Mouse (Mus musculus) embryonic facial prominence, embryonic 11.5 days (tissue): ENCODE measurements at regions not wholly inside any gene's neighbourhood (a gene's known extent, or its start where the extent isn't known, plus 50 kb on each side); places are given as distances from the start of the nearest gene placed in this dataset.

Experiments
- ATAC-seq: fragments of 200-750 bp; cut with Nextera tagmentation; replicated peaks from 2 replicates; pipeline ENCODE4 v1.8.0; 2017; ENCODE audit warnings: low read depth; ENCODE audit not compliant: insufficient number of reproducible peaks, low FRiP score, low TSS enrichment
- DNase-seq: peaks from one replicate; pipeline ENCODE4 v3.0.0-alpha.2; 2015; ENCODE audit warnings: low spot score
- H3K27ac ChIP-seq: fragments of 300-500 bp; sonication (generic); replicated peaks from 2 replicates; pipeline ENCODE4 v1.5.1; 2014; ENCODE audit warnings: mild to moderate bottlenecking, low read depth, low read length, control low read depth
- H3K27me3 ChIP-seq: fragments of 300-500 bp; sonication (generic); 2 replicates; pipeline ENCODE4 v1.6.1; 2014; ENCODE audit warnings: mild to moderate bottlenecking, low read length, moderate library complexity, mixed read lengths; ENCODE audit not compliant: control insufficient read depth, insufficient read depth
- H3K36me3 ChIP-seq: fragments of 300-500 bp; sonication (generic); replicated peaks from 2 replicates; pipeline ENCODE4 v1.6.1; 2014; ENCODE audit warnings: low read depth, mild to moderate bottlenecking, low read length, moderate library complexity, mixed read lengths; ENCODE audit not compliant: control insufficient read depth, insufficient read depth
- H3K4me1 ChIP-seq: fragments of 300-500 bp; sonication (generic); 2 replicates; pipeline ENCODE4 v1.6.1; 2014; ENCODE audit warnings: low read length, mixed read lengths; ENCODE audit not compliant: control insufficient read depth, insufficient read depth
- H3K4me2 ChIP-seq: fragments of 300-500 bp; sonication (generic); 2 replicates; pipeline ENCODE4 v1.6.1; 2014; ENCODE audit warnings: low read depth, mild to moderate bottlenecking, control low read depth, low read length, moderate library complexity
- H3K4me3 ChIP-seq: fragments of 300-500 bp; sonication (generic); 2 replicates; pipeline ENCODE4 v1.5.1; 2014; ENCODE audit warnings: low read depth, low read length, control low read depth
- H3K9ac ChIP-seq: fragments of 300-500 bp; sonication (generic); replicated peaks from 2 replicates; pipeline ENCODE4 v1.6.1; 2014; ENCODE audit warnings: mild to moderate bottlenecking, control low read depth, low read length
- H3K9me3 ChIP-seq: fragments of 300-500 bp; sonication (generic); replicated peaks from 2 replicates; pipeline ENCODE4 v1.6.1; 2016; ENCODE audit warnings: mild to moderate bottlenecking, low read length, inconsistent platforms, mixed read lengths; ENCODE audit not compliant: control insufficient read depth
- WGBS: fragments of 180-500 bp; shearing (Covaris S2); extraction: QIAGEN DNeasy Blood & Tissue Kit; methylation state at CpG from one replicate; pipeline ENCODE4 v1.1.7; 2014; 5-methylcytosine and 5-hydroxymethylcytosine counted together

DNA sequence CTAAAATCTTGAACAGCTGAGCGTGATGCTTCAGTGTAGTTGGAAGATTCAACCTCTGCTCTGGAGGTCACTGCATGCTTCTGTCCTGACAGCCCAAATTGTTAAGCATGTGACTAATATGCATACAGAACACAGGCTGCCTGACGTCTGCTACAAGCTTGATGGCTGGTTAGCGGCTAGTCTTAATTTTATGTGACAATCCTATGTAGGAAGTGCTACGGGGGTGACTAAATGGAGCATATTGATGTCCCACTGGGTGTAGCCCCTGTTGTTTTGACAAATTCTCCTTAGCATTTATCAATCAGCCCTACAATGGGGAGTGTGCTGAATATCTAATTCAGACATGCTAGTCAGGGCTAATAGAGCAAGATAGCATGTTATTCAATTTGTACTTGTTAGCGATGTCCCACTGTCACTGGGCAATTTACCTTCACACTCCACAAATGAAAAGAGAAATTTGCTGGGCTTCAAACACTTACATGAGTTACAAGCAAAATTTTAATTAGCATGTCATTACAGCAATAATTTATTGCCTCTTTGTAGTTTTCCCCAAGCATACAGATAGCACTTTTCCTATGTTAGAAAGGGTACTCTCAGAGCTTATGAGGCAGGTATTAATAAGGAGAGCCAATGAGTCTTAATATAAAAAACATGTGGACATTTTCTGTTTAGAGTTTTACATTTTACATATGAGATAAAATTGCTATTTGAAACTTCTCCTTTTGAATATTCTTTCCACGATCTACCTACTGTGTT is 188.3 kb upstream of the Isl1 start:
- no peaks in the 10 kb centered on the region for H3K36me3 ChIP-seq
- no peaks in the 10 kb centered on the region for H3K9me3 ChIP-seq
- ATAC-seq (peak; percentile 62; the same call in 1 of the 2 replicates), DNase-seq (no peak)
- H3K4me1 ChIP-seq, result no peaks in the 10 kb centered on the region
- H3K27me3 ChIP-seq, result no peaks in the 10 kb centered on the region
- H3K9ac ChIP-seq, result no peak overlapping the region
- no peak overlapping the region for H3K4me2 ChIP-seq
- 55% methylated on average over 6 of the region's 6 CpGs for WGBS
- H3K4me3 ChIP-seq, result no peak overlapping the region
- H3K27ac ChIP-seq, result no peak overlapping the region

DNA sequence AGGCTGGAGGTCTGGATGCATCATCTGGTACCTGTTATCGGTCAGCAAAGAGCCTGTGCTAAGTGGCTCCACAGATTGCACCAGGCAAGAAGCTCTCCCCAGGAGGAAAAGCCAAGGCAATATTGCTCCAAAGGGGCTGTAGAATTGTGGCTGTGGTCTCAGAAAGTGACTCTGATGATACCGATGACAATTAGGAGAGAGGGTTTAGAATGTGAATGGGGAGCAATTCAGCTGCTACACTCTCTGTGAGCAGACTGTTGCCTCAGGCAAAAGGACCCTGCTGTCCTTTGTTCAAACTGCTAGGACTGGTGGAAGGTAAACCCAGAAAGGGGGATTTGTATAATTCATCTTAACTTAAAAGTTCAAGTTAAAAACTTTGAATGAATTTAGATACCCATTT is 186.2 kb upstream of the Isl1 start:
- Histone ChIP-seq H3K27ac (no peak overlapping the region), H3K9ac (no peak overlapping the region), H3K27me3 (no peaks in the 10 kb centered on the region), H3K4me1 (no peaks in the 10 kb centered on the region), H3K4me2 (no peak overlapping the region), H3K9me3 (no peaks in the 10 kb centered on the region), H3K4me3 (no peak overlapping the region), H3K36me3 (no peaks in the 10 kb centered on the region)
- WGBS, result 9% methylated on average over 2 of the region's 2 CpGs
- DNase-seq (peak; percentile 36), ATAC-seq (no peak; the same call in 1 of the 2 replicates)

DNA sequence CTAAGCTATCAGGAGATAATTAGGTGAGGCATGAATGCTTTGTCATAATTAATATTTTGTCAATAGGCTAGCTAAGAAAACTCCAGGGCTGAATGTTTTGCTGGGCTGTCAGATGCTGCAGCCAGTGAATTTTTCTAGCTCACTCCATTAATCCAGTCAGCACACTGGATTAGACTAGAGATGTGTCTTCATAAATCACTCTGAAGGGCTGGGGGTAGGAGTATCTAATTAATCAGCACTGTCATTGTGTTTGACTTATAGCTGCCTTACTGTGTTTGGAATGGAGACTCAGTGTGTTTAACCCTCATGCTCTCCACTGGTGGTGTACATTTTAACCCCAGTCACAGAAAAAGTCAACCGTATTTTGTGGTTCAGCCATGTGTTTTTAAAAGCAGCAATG is 179.9 kb upstream of the Isl1 start:
- Histone ChIP-seq H3K4me3 (no peak overlapping the region), H3K9ac (no peak overlapping the region), H3K27ac (no peak overlapping the region), H3K4me1 (no peaks in the 10 kb centered on the region), H3K4me2 (no peak overlapping the region), H3K9me3 (no peaks in the 10 kb centered on the region), H3K27me3 (no peaks in the 10 kb centered on the region), H3K36me3 (no peaks in the 10 kb centered on the region)
- DNase-seq (no peak), ATAC-seq (no peak)
- 80% methylated on average over 1 of the region's 1 CpGs for WGBS

DNA sequence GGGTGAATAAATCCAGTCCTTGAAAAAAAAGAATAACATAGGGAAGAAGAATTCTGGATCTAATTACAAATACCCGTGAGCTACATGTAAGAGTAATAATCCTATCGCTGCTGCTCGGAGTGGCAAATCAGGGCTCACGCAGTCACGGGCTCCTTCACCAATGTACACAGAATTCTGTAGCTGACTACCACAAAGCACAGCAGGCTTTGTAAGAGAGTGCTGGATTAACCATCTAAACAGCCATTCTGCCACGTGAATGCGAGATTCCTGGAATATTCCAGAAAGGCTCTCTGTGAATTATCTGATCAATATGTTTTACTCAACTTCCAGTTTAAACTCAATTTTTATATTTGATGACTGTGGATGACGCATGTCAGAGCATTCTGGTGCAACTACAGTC is 165.1 kb upstream of the Isl1 start:
- H3K9ac ChIP-seq, result no peak overlapping the region
- H3K27ac ChIP-seq, result no peak overlapping the region
- H3K4me3 ChIP-seq, result no peak overlapping the region
- no peaks in the 10 kb centered on the region for H3K36me3 ChIP-seq
- WGBS, result 66% methylated on average over 8 of the region's 8 CpGs
- H3K27me3 ChIP-seq, result no peaks in the 10 kb centered on the region
- no peak for DNase-seq
- H3K4me2 ChIP-seq, result no peak overlapping the region
- no peaks in the 10 kb centered on the region for H3K4me1 ChIP-seq
- ATAC-seq, result no peak
- H3K9me3 ChIP-seq, result no peaks in the 10 kb centered on the region

DNA sequence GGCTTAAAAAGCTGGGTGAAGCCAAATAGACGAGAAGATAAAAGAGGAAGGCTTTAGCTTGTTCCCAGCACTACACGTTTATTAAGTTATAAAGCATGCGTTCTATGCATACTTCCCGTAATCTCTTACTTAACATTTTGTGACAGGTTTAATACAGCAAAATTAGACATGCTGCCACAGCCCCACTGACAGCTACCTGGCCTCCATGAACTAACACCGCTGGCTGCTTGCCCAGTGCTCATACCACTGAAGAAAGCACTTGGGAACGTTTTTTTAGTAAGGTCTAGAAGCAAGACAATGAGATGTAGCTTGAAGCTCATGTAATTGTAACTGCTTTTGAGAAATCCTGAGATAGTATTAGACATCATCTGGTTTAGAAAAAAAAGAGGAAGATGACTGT is 152.3 kb upstream of the Isl1 start:
- no peak for DNase-seq
- Histone ChIP-seq H3K4me2 (no peak overlapping the region), H3K9me3 (no peaks in the 10 kb centered on the region), H3K27ac (no peak overlapping the region), H3K9ac (no peak overlapping the region), H3K27me3 (no peaks in the 10 kb centered on the region), H3K4me1 (no peaks in the 10 kb centered on the region), H3K36me3 (no peaks in the 10 kb centered on the region), H3K4me3 (no peak overlapping the region)
- ATAC-seq, result no peak
- WGBS, result 76% methylated on average over 6 of the region's 6 CpGs

DNA sequence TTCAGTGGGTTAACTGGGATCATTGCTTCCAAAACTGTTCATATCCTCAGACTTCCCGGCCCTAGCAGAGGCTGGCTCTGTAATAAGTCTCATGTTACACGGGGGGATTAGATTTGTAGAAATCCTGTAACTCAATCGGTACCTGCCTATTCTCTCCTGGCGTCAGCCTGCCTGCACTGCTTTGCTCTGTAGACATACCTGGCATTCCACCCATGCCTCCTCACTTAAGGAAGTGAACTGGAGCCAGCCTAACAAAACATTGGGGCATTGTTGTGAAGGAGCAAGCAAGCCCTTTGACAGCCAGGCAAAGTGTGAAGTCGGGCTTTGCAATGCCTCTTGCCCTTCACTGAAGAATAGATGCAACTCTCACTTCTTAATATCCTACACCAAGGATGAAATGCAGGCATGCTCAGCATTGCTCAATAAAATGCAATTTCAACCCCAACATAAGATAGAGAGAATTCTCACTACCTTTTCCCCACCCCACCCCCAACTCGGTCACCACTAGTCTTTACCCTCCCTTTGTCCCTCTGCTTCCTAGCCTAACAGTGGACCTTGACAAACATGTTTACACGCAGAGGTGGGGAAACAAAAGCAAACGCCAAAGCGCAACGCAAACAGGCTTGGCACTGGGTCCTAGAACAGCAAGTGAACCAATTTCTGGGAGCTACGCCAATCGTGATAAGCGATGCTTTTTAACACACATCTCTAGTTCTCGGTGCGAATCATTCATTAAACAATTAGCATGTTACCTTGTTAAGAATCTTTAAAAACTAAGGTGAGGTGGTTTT is 133.9 kb upstream of the Isl1 start:
- DNase-seq, result peak; percentile 54
- no peaks in the 10 kb centered on the region for H3K36me3 ChIP-seq

DNA sequence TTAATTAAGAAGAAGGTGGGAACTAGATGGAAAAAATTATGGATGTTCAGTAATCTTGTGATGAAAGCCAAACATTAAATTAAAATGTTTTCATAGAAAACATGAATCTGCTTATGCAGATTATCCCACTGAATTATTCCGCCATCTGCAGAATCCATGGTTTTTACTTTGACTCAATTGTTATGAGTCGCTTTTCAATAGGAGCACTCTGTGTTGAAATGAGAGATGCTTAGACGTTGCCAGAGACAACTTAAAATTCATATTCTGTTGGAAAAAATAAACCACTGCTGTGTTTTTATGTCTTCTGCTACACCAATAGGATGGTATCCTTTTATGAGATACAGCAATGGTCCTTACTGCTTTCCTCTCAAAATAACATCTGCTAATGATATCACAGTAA is 108.3 kb upstream of the Isl1 start:
- Histone ChIP-seq H3K27ac (no peak overlapping the region), H3K4me2 (no peak overlapping the region), H3K36me3 (no peaks in the 10 kb centered on the region), H3K9me3 (no peaks in the 10 kb centered on the region), H3K4me3 (no peak overlapping the region), H3K9ac (no peak overlapping the region), H3K27me3 (no peaks in the 10 kb centered on the region), H3K4me1 (no peaks in the 10 kb centered on the region)
- WGBS, result 83% methylated on average over 3 of the region's 3 CpGs
- ATAC-seq, result no peak
- no peak for DNase-seq

More for the DNA sequence above, 133.9 kb upstream of the Isl1 start:
- Histone ChIP-seq H3K9ac (no peak overlapping the region), H3K27me3 (no peaks in the 10 kb centered on the region), H3K27ac (no peak overlapping the region), H3K4me3 (no peak overlapping the region), H3K4me2 (no peak overlapping the region), H3K4me1 (no peaks in the 10 kb centered on the region), H3K9me3 (no peaks in the 10 kb centered on the region)
- ATAC-seq, result peak; percentile 78
- 31% methylated on average over 15 of the region's 15 CpGs for WGBS

DNA sequence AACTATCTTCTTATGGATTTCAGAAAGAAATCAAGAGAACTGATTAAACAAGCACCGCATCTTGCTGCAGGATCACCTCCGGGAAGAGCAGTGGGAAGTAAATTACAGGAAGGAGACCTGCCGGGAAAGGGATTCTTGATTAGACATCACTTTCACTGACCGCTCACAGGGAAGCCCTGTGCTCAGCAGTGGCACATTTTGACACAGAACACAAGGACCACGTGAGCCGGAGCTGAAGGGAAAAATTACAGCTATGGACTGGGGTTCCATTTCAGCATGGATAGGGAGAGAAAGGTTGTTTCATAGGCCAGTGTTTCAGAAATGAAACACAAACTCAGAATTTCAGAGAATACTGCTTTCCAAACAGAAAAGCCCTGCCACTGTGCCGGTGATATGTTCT is 105.0 kb upstream of the Isl1 start:
- Histone ChIP-seq H3K36me3 (no peaks in the 10 kb centered on the region), H3K9me3 (no peaks in the 10 kb centered on the region), H3K9ac (no peak overlapping the region), H3K4me3 (no peak overlapping the region), H3K4me1 (no peaks in the 10 kb centered on the region), H3K27me3 (no peaks in the 10 kb centered on the region), H3K27ac (no peak overlapping the region), H3K4me2 (no peak overlapping the region)
- DNase-seq (no peak), ATAC-seq (no peak)
- 38% methylated on average over 7 of the region's 7 CpGs for WGBS
